Mouse (Mus musculus): ENCODE data around the gene Frem2. TPM values are rescaled to one million over a fixed set of nuclear protein-coding genes. Genes with fewer than 3 reads are reported as not detected.

Gene Frem2
- polyA plus RNA-seq, 1 experiment from 2014 or later: 1.0 TPM

DNA sequence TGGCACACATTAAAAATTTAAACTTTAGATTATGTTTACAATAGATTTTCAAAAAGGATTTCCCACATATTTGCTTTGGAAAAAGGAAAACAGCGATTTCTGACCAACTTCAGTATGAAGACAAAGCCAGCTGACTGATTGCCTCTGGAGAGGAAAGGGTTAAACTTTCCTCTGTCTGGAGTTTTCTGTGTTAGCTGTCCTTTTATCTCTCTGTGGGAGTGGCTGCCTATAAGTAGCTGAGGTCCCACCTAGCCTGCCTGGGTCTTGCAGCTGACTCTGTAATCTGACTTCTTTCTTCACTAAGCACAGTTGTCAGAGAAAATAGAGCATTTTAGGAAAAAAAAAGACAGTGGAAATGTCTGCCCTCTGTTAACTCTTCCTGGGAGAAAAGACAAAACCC is 17.1 kb upstream of the Frem2 start:
- H3K4me1 ChIP-seq (ENCODE audit: control insufficient read depth, insufficient read depth, low read length): no peaks in the 10 kb centered on the region
- no peak overlapping the region for H3K4me2 ChIP-seq (ENCODE audit: low read length)
- no peak overlapping the region for H3K4me3 ChIP-seq (ENCODE audit: low read depth, low read length)
- no peak overlapping the region for H3K27ac ChIP-seq (ENCODE audit: low read depth, low read length)
- WGBS: 42% methylated on average over 1 of the region's 1 CpGs
- no peaks in the 10 kb centered on the region for H3K9me3 ChIP-seq (replicated peaks; ENCODE audit: control insufficient read depth, low read length)
- no peaks in the 10 kb centered on the region for H3K27me3 ChIP-seq (replicated peaks; ENCODE audit: control insufficient read depth, insufficient read depth, low read length)
- no peaks in the 10 kb centered on the region for H3K36me3 ChIP-seq (ENCODE audit: control insufficient read depth, insufficient read depth, low read length)
- H3K9ac ChIP-seq (ENCODE audit: low read length): no peak overlapping the region
- DNase-seq (ENCODE audit: low spot score): peak; percentile 46
- ATAC-seq: no peak

DNA sequence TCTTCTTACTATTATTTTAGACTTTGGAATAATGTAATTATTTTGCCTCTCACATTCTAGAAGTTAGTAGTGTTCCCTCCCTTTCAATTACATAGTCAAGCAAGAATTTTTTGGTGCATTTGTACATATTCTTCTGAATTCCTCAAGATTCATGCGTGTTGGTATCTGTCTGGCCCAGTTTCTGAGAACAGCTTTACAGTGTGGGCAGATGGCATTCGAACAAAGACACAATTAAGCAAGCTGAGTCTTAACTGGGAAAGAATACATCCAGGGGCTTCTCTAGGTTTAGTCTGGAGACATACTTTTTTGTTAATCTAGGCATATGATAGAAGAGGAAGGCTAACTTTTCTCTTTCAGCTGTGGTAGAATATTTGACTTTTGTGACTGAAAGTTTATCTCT is 12.6 kb upstream of the Frem2 start:
- H3K4me1 ChIP-seq (ENCODE audit: control insufficient read depth, insufficient read depth, low read length): no peaks in the 10 kb centered on the region
- 91% methylated on average over 2 of the region's 2 CpGs for WGBS
- no peak overlapping the region for H3K4me2 ChIP-seq (ENCODE audit: low read length)
- no peak overlapping the region for H3K9ac ChIP-seq (ENCODE audit: low read length)
- no peak for DNase-seq (ENCODE audit: low spot score)
- H3K27ac ChIP-seq (ENCODE audit: low read depth, low read length): no peak overlapping the region
- no peak for ATAC-seq
- no peak overlapping the region for H3K4me3 ChIP-seq (ENCODE audit: low read depth, low read length)
- H3K9me3 ChIP-seq (replicated peaks; ENCODE audit: control insufficient read depth, low read length): no peaks in the 10 kb centered on the region
- H3K27me3 ChIP-seq (replicated peaks; ENCODE audit: control insufficient read depth, insufficient read depth, low read length): no peaks in the 10 kb centered on the region
- H3K36me3 ChIP-seq (ENCODE audit: control insufficient read depth, insufficient read depth, low read length): no peaks in the 10 kb centered on the region

GRCm38 (mm10) chr3:53657744-53658534 is 784 bp upstream of the Frem2 start:
- no peak overlapping the region for H3K27ac ChIP-seq (ENCODE audit: low read depth, low read length)
- no peaks in the 10 kb centered on the region for H3K36me3 ChIP-seq (ENCODE audit: control insufficient read depth, insufficient read depth, low read length)
- DNase-seq (ENCODE audit: low spot score) (peak; percentile 46), ATAC-seq (no peak)
- peak overlapping the region; percentile 100 for H3K4me2 ChIP-seq (ENCODE audit: low read length)
- H3K27me3 ChIP-seq (replicated peaks; ENCODE audit: control insufficient read depth, insufficient read depth, low read length): peaks cover 11% of the 10 kb centered on the region; the same call in 1 of the 2 replicates
- H3K9me3 ChIP-seq (replicated peaks; ENCODE audit: control insufficient read depth, low read length): peaks cover 5% of the 10 kb centered on the region; the same call in 1 of the 2 replicates
- peaks cover 12% of the 10 kb centered on the region for H3K4me1 ChIP-seq (ENCODE audit: control insufficient read depth, insufficient read depth, low read length)
- peak overlapping the region; percentile 17; the same call in 1 of the 2 replicates for H3K9ac ChIP-seq (ENCODE audit: low read length)
- WGBS: under 1% methylated on average over 21 of the region's 21 CpGs
- peak overlapping the region; percentile 52 for H3K4me3 ChIP-seq (ENCODE audit: low read depth, low read length)

DNA sequence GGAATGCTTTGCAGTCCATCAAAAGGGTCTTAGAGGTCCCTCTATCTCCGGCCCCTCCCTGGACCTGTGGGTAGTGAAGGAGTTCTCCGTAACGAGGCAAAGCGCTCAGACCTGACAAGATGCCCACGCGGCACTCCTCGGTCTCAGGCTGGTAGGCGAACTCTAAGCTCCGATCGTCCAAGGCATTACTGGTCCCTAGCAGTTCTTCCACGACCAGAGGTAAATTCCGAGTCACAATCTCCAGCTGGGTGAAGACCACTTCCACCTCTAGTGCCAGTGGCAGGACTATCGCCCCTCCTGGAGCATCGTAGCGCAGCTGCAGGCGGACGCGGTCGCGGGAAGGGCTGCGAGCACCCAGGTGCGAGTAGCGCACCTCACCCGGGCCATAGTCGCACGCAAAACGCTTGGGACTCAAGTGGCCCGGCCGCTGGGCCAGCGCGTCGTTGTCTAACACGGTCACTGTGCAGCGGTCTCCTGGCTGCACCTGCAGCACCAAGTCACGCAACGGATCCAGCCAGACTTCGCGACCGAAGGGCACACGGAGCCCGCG is 752 bp downstream of the Frem2 start:
- Histone ChIP-seq H3K4me1 (ENCODE audit: control insufficient read depth, insufficient read depth, low read length) (peaks cover 12% of the 10 kb centered on the region), H3K4me2 (ENCODE audit: low read length) (peak overlapping the region; percentile 100), H3K9me3 (replicated peaks; ENCODE audit: control insufficient read depth, low read length) (peaks cover 5% of the 10 kb centered on the region; the same call in 1 of the 2 replicates), H3K27ac (ENCODE audit: low read depth, low read length) (no peak overlapping the region), H3K36me3 (ENCODE audit: control insufficient read depth, insufficient read depth, low read length) (no peaks in the 10 kb centered on the region), H3K9ac (ENCODE audit: low read length) (peak overlapping the region; percentile 68), H3K27me3 (replicated peaks; ENCODE audit: control insufficient read depth, insufficient read depth, low read length) (peaks cover 11% of the 10 kb centered on the region; the same call in 1 of the 2 replicates), H3K4me3 (ENCODE audit: low read depth, low read length) (peak overlapping the region; percentile 52)
- ATAC-seq (peak; percentile 38), DNase-seq (ENCODE audit: low spot score) (no peak)
- under 1% methylated on average over 42 of the region's 42 CpGs for WGBS

- H3K9me3 ChIP-seq (replicated peaks; ENCODE audit: control insufficient read depth, low read length): peaks cover 5% of the 10 kb centered on the region; the same call in 1 of the 2 replicates
- H3K4me1 ChIP-seq (ENCODE audit: control insufficient read depth, insufficient read depth, low read length): peaks cover 13% of the 10 kb centered on the region
- no peak overlapping the region for H3K27ac ChIP-seq (ENCODE audit: low read depth, low read length)
- 93% methylated on average over 13 of the region's 13 CpGs for WGBS
- peak overlapping the region; percentile 100; the same call in 1 of the 2 replicates for H3K4me2 ChIP-seq (ENCODE audit: low read length)
- DNase-seq (ENCODE audit: low spot score) (no peak), ATAC-seq (no peak)
- H3K9ac ChIP-seq (ENCODE audit: low read length): no peak overlapping the region
- H3K36me3 ChIP-seq (ENCODE audit: control insufficient read depth, insufficient read depth, low read length): no peaks in the 10 kb centered on the region
- no peak overlapping the region for H3K4me3 ChIP-seq (ENCODE audit: low read depth, low read length)
- H3K27me3 ChIP-seq (replicated peaks; ENCODE audit: control insufficient read depth, insufficient read depth, low read length): peaks cover 11% of the 10 kb centered on the region; the same call in 1 of the 2 replicates
These were observed 1.8 kb downstream of the Frem2 start for GRCm38 (mm10) chr3:53655343-53655742.

DNA sequence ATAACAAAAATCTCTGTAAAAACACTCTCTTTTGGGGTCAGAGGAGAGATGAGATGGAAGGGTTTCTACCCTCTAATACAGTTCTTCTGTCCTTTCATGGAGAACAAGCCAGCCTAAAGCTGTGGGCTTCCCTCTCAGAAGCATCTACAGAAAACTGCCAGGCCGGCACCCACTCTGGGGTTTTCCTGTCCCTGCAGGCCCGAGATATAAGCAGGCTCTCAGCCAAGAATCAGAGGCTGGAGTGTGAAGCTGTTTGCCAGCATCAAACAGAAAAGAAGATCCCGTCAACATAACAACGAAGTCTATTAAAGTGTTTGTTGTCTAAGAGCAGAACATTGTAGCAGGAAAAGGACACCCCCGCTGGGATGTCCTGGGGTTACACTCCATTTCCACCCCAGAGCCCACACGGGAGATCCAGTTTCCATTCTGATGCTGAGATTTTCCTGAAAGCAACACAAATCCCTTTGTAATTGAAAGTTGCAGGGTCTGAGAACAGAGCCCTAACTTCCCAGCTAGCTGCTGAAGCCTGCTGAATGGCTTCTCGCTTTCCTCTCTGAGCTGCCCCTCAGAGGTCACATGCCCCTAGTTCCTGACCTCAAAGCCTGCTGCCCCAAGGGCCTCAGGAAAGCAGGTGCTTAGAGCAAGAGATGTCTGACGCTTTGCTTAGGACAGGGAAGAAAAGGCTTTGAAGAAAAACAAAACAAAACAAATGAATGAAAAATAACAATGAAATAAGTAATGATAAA is 7.0 kb downstream of the Frem2 start:
- Histone ChIP-seq H3K4me3 (ENCODE audit: low read depth, low read length) (no peak overlapping the region), H3K9ac (ENCODE audit: low read length) (peak overlapping the region; percentile 10; the same call in 1 of the 2 replicates), H3K27ac (ENCODE audit: low read depth, low read length) (0 out of 2 replicates have a peak overlapping the region, but pooled peaks have one; percentile 2), H3K9me3 (replicated peaks; ENCODE audit: control insufficient read depth, low read length) (peaks cover 5% of the 10 kb centered on the region; the same call in 1 of the 2 replicates), H3K27me3 (replicated peaks; ENCODE audit: control insufficient read depth, insufficient read depth, low read length) (no peaks in the 10 kb centered on the region), H3K4me1 (ENCODE audit: control insufficient read depth, insufficient read depth, low read length) (0 out of 2 replicates have a peak, but pooled peaks cover 3% of the 10 kb centered on the region), H3K36me3 (ENCODE audit: control insufficient read depth, insufficient read depth, low read length) (no peaks in the 10 kb centered on the region), H3K4me2 (ENCODE audit: low read length) (no peak overlapping the region; the same call in 1 of the 2 replicates)
- peak; percentile 70 for DNase-seq (ENCODE audit: low spot score)
- 4% methylated on average over 8 of the region's 8 CpGs for WGBS
- ATAC-seq: peak; percentile 68; the same call in 1 of the 2 replicates

GRCm38 (mm10) chr3:53649425-53649824 is 7.7 kb downstream of the Frem2 start:
- Histone ChIP-seq H3K27me3 (replicated peaks; ENCODE audit: control insufficient read depth, insufficient read depth, low read length) (no peaks in the 10 kb centered on the region), H3K9me3 (replicated peaks; ENCODE audit: control insufficient read depth, low read length) (0 out of 2 replicates have a peak, but pooled peaks cover 2% of the 10 kb centered on the region), H3K4me3 (ENCODE audit: low read depth, low read length) (no peak overlapping the region), H3K4me1 (ENCODE audit: control insufficient read depth, insufficient read depth, low read length) (0 out of 2 replicates have a peak, but pooled peaks cover 3% of the 10 kb centered on the region), H3K9ac (ENCODE audit: low read length) (no peak overlapping the region), H3K27ac (ENCODE audit: low read depth, low read length) (no peak overlapping the region), H3K36me3 (ENCODE audit: control insufficient read depth, insufficient read depth, low read length) (no peaks in the 10 kb centered on the region), H3K4me2 (ENCODE audit: low read length) (no peak overlapping the region)
- DNase-seq (ENCODE audit: low spot score) (no peak), ATAC-seq (no peak)
- WGBS: 58% methylated on average over 4 of the region's 4 CpGs

DNA sequence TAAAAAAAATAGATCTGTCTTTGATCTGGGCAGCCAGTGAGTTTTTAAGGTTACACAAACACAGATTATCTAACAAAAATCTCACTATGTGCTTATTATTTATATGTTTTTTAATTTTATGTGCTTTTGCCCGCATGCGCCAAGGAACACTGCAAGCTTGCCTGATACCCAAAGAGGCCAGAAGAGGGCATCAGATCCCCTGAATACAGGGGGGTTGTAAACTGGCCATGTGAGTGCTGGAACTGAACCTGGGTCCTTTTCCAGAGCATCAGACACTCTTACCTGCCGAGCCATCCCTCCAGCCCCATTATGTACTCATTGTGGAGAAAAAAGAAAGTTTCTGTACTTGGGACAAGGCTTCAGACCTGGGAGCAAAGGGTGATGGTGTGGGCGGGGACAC is 8.3 kb downstream of the Frem2 start:
- no peaks in the 10 kb centered on the region for H3K9me3 ChIP-seq (replicated peaks; ENCODE audit: control insufficient read depth, low read length)
- H3K9ac ChIP-seq (ENCODE audit: low read length): no peak overlapping the region
- DNase-seq (ENCODE audit: low spot score): no peak
- H3K36me3 ChIP-seq (ENCODE audit: control insufficient read depth, insufficient read depth, low read length): no peaks in the 10 kb centered on the region
- no peak overlapping the region for H3K4me3 ChIP-seq (ENCODE audit: low read depth, low read length)
- WGBS: 76% methylated on average over 4 of the region's 4 CpGs
- H3K27me3 ChIP-seq (replicated peaks; ENCODE audit: control insufficient read depth, insufficient read depth, low read length): no peaks in the 10 kb centered on the region
- ATAC-seq: no peak
- no peak overlapping the region for H3K4me2 ChIP-seq (ENCODE audit: low read length)
- no peak overlapping the region for H3K27ac ChIP-seq (ENCODE audit: low read depth, low read length)
- 0 out of 2 replicates have a peak, but pooled peaks cover 3% of the 10 kb centered on the region for H3K4me1 ChIP-seq (ENCODE audit: control insufficient read depth, insufficient read depth, low read length)

Data from forebrain, embryonic 14.5 days (tissue).